Mouse (Mus musculus) embryonic fibroblast, embryonic 13.5 days (primary cell): Measurements from ENCODE around the gene Mmp25. TPM values are rescaled to one million over a fixed set of nuclear protein-coding genes. Genes with fewer than 3 reads are reported as not detected.
A peak's percentile ranks its signal among the peaks of the same experiment; 100 is the strongest.

Source experiments
- H3K27ac ChIP-seq: 2 replicates; pipeline ENCODE4 v1.5.1; 2012; ENCODE audit warnings: low read length, control low read depth, inconsistent platforms; ENCODE audit not compliant: insufficient read depth
- H3K4me1 ChIP-seq: 2 replicates; pipeline ENCODE4 v1.6.1; 2011; ENCODE audit warnings: low read length; ENCODE audit not compliant: control insufficient read depth, insufficient read depth
- H3K4me3 ChIP-seq: 2 replicates; pipeline ENCODE4 v1.5.1; 2011; ENCODE audit warnings: mild to moderate bottlenecking, control low read depth, low read length; ENCODE audit not compliant: insufficient read depth
- CTCF ChIP-seq: IDR thresholded peaks from 2 replicates; pipeline ENCODE4 v1.5.1; 2011; ENCODE audit warnings: mild to moderate bottlenecking, control low read depth, low read length, moderate library complexity, borderline replicate concordance; ENCODE audit not compliant: insufficient read depth
- POLR2A ChIP-seq: IDR thresholded peaks from 2 replicates; pipeline ENCODE4 v1.6.1; 2011; ENCODE audit warnings: low read depth, mild to moderate bottlenecking, control low read depth, low read length, moderate library complexity
- polyA plus RNA-seq: library from polyadenylated mRNA; stranded (reverse); fragments of >200 nt; gene quantifications from 2 replicates; pipeline ENCODE4 v1.2.4, GENCODE M21; 2011; ENCODE audit warnings: low read depth; ENCODE audit not compliant: missing spikeins, insufficient read length

Gene Mmp25
- polyA plus RNA-seq, 1 experiment, result 0.30 TPM

DNA sequence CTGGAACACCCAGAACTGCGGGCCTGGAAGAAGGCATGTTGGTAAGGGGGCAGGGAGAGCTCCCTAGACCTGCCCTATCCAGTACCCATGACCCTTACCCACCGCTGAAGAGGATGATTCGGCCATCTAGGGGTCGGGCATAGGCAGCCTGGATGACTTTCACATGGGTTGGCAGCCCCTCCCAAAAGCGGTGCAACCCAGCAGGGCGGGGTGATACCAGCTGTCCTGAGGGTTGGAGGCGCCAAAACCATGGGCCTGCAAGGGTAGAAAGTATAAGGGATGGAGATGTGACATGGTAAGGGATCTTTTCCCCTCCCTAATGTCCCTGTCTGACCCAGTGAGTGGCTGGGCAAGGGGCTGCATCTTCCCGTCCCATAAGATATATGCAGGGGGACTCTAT is 13.8 kb downstream of the Mmp25 start:
- H3K27ac ChIP-seq, result no peak overlapping the region
- H3K4me1 ChIP-seq, result no peaks in the 10 kb centered on the region
- no peak overlapping the region for H3K4me3 ChIP-seq
- TF ChIP-seq POLR2A (no peak), CTCF (no peak)

GRCm38 (mm10) chr17:23630195-23631020 is 14.7 kb downstream of the Mmp25 start:
- Histone ChIP-seq H3K4me1 (no peaks in the 10 kb centered on the region), H3K27ac (no peak overlapping the region), H3K4me3 (no peak overlapping the region)
- TF ChIP-seq POLR2A, result no peak
- peak; percentile 90 for TF ChIP-seq CTCF

GRCm38 (mm10) chr17:23627813-23628212 is 17.3 kb downstream of the Mmp25 start:
- H3K4me3 ChIP-seq, result no peak overlapping the region
- no peak overlapping the region for H3K27ac ChIP-seq
- TF ChIP-seq CTCF, result no peak
- TF ChIP-seq POLR2A, result no peak
- H3K4me1 ChIP-seq, result no peaks in the 10 kb centered on the region

GRCm38 (mm10) chr17:23620351-23620750 is 24.7 kb downstream of the Mmp25 start:
- TF ChIP-seq CTCF, result no peak
- no peak for TF ChIP-seq POLR2A
- no peaks in the 10 kb centered on the region for H3K4me1 ChIP-seq
- no peak overlapping the region for H3K4me3 ChIP-seq
- H3K27ac ChIP-seq, result no peak overlapping the region

DNA sequence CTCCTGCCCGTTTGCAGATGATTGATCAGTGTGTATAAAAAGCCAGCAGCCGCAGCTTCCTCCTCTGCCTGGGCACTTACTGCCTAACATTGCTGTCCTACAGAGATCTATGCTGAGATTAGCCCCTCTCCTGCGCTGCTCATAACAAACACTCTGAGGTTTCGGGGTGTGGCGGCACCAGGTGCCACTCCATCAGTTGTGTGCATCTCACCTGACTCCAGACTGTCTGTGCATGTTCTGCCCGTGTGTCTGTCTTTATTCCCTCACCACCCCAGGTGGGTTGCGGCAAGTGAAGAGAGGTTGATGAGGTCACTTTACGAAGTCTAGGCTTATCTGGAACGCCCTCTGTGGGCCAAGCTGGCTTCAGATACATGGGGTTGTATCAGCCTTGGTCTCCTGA is 28.0 kb downstream of the Mmp25 start:
- Histone ChIP-seq H3K4me3 (no peak overlapping the region), H3K4me1 (no peaks in the 10 kb centered on the region), H3K27ac (no peak overlapping the region)
- TF ChIP-seq POLR2A (no peak), CTCF (no peak)

DNA sequence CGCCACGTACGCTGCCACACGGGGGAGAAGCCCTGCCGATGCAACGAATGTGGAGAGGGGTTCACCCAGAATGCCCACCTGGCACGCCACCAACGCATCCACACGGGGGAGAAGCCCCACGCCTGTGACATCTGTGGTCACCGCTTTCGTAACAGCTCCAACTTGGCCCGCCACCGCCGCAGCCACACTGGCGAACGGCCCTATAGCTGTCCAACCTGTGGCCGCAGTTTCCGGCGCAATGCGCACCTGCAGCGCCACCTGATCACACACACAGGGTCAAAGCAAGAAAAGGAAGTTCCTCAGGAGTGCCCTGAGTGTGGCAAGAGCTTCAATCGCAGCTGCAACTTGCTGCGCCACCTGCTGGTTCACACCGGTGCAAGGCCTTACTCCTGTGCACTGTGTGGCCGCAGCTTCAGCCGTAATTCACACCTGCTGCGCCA is 34.7 kb downstream of the Mmp25 start:
- TF ChIP-seq POLR2A, result no peak
- TF ChIP-seq CTCF, result peak; percentile 95
- no peak overlapping the region for H3K4me3 ChIP-seq
- no peaks in the 10 kb centered on the region for H3K4me1 ChIP-seq
- no peak overlapping the region for H3K27ac ChIP-seq

DNA sequence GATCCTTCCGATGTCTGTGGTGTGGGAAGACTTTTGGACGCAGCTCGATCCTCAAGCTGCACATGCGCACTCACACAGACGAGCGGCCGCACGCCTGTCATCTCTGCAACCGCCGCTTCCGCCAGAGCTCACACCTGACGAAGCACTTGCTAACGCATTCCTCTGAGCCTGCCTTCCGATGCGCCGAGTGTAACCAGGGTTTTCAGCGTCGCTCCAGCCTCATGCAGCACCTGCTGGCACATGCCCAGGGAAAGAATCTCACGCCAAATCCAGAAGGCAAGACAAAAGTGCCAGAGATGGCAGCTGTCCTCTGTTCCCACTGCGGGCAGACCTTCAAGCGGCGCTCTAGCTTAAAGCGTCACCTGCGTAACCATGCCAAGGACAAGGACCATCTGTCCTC is 35.5 kb downstream of the Mmp25 start:
- no peak overlapping the region for H3K4me3 ChIP-seq
- H3K27ac ChIP-seq, result no peak overlapping the region
- TF ChIP-seq CTCF, result no peak
- no peak for TF ChIP-seq POLR2A
- no peaks in the 10 kb centered on the region for H3K4me1 ChIP-seq

DNA sequence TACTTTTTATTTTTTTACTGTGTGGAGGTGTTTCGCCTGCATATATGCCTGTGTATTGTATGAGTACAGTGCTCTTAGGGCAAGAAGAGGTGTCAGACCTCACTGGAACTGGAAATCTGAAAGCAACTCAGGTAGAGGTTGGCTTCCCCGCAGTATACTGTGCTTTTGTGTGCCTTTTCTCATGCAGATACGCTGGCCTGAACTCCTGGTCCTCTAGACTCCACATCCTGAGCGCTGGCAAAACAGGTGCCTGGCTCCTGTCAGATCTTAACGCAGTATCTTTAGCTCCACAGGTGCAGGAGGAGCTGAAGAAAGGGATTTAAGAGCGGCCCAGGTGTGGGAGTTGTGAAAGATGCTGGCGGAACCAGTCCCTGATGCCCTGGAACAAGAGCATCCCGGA is 39.9 kb downstream of the Mmp25 start:
- H3K4me3 ChIP-seq, result no peak overlapping the region
- H3K4me1 ChIP-seq, result no peaks in the 10 kb centered on the region
- no peak for TF ChIP-seq CTCF
- no peak for TF ChIP-seq POLR2A
- H3K27ac ChIP-seq, result no peak overlapping the region

- TF ChIP-seq POLR2A, result no peak
- no peak for TF ChIP-seq CTCF
- Histone ChIP-seq H3K4me1 (no peaks in the 10 kb centered on the region), H3K4me3 (no peak overlapping the region), H3K27ac (no peak overlapping the region)
Measured at GRCm38 (mm10) chr17:23604394-23604793, 40.7 kb downstream of the Mmp25 start.

DNA sequence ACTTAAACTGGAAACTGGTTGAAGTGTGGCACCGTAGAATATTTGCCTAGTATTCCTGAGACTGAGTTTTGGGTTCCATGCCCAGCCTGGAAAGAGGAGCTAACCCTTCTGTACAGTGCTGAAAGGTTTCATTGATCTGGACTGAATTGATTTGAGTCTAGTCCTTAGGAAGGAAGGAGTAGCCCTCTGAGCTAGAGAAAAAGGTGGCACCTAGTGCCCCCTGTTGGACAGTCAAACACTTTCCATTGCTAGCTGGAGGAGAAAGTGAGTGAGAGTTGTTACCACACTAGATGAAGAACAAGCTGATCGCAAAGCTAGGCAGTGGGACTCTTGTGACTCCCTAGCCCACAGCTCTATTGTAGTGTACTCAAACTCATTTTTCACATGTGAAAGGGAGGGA is 41.5 kb downstream of the Mmp25 start:
- H3K4me3 ChIP-seq, result no peak overlapping the region
- no peak for TF ChIP-seq CTCF
- no peak for TF ChIP-seq POLR2A
- no peak overlapping the region for H3K27ac ChIP-seq
- no peaks in the 10 kb centered on the region for H3K4me1 ChIP-seq

DNA sequence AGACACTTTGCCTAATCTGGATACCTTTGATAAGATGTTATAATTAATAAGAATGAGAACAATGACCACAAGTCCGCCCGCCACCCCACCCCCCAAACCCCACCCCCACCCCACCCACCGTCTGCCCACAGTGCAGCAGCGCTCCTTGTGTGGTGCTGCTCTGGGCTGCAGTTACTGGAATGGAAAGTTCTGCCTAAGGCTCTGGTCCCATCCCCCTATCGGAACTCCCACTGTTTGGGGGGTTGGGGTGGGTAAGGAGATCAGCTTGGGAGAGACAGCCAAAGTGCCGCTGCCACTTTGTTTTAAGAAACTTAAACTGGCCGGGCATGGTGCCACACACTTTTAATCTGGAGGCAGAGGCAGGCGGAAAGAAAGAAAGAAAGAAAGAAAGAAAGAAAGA is 42.0 kb downstream of the Mmp25 start:
- TF ChIP-seq POLR2A (no peak), CTCF (no peak)
- H3K27ac ChIP-seq, result no peak overlapping the region
- H3K4me1 ChIP-seq, result no peaks in the 10 kb centered on the region
- no peak overlapping the region for H3K4me3 ChIP-seq
